Mouse (Mus musculus): ENCODE data around the gene Eml6.
"Not testable (repeated sequence)": the region's sequence is repeated elsewhere in the genome, so short reads cannot be mapped to it uniquely, and the experiment has no call there.

Gene Eml6

GRCm38 (mm10) chr11:30025835-30026472 is at the start of gene Eml6:
Gene Eml6 (minus strand): TSS chr11:30026033.
- peak in 1 of 2 experiments; percentile 55 for DNase-seq (ENCODE audit: low spot score in 2 of 2)

GRCm38 (mm10) chr11:30057299-30057698 is 31.5 kb upstream of the Eml6 start:
- DNase-seq (ENCODE audit: low spot score in 2 of 2) = no peak

DNA sequence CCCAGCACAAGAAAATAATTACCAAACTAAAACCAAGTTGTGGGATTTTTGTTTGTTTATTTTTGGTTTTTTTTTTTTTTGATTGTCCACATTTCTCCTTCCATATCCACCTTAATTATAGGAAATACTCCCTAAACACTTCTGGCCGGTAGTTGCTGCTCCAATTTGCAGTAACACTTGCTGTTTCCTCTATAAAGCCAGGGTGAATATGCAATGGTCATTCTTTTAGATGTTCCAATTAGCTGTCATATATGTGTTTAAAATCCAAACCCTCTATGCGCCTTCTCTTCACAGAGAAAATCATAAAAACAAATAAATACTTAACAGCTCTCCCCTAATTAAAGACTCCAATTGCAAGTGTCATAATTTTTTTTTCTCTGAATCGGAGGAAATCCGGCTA is 689 bp downstream of the Eml6 start:
- no peak for DNase-seq (ENCODE audit: low spot score in 2 of 2)

GRCm38 (mm10) chr11:30024261-30025071 is 1.4 kb downstream of the Eml6 start:
- DNase-seq (ENCODE audit: low spot score in 2 of 2) = peak in 1 of 2 experiments; percentile 16

DNA sequence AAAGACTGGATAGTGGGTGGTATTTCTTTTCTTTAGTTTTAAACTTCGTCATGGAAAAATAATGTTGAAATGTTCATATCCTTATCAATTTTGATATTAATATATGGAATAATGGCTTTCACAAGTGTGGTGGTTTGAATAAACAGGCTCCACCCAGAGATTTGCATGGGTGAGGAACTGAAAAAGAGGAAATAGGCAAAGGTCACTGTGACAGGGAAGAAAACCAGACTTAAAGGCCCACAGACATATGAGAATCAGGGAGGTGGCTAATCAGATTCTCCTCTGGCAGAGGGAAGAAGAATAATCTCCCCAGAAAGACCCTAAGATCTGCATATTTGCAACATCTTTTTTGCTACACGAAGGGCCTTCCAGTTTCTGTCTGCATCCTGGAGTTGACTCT is 39.6 kb downstream of the Eml6 start:
- no peak for DNase-seq (ENCODE audit: low spot score in 2 of 2)

DNA sequence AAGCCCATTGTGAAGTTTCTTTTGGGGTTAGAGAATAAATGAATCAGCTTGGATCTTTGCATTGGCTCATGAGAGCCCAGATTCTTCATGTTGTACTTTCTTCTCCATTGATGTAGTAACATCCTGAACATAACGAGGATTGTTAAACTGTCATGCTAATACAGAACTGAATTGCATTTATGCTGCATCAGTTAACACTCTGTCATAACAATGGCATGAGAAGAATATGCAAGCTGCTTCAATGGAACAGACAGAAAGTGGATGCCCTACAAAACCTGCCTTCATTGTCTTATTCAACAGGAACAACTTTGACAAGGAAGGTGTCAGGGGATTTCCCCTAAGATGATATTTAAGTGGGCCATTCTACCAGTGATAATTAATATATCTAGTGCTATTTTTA is 57.0 kb downstream of the Eml6 start:
- DNase-seq (ENCODE audit: low spot score in 2 of 2) = no peak

- DNase-seq (ENCODE audit: low spot score in 2 of 2) = no peak
Observed at GRCm38 (mm10) chr11:29959366-29959765, 66.5 kb downstream of the Eml6 start.

DNA sequence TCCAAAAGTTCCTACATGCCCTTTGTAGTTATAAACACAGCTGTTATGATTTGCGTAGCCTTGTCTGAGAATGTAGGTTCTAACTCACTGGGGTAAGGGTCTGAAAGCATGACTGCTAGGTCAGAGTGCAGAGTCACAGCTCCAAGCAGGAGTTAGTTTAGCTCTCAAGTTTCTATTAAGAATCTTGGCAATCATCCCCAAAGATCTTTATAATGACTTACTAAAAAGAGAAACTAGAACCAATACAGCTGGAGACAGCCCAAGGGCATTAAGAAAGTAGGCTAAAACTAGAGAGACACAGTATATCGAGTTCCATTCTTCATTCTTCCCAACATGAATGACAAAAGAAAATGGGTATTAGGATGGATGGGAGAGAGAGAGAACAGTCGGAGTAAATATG is 81.2 kb downstream of the Eml6 start:
- DNase-seq (ENCODE audit: low spot score in 2 of 2) = no peak

GRCm38 (mm10) chr11:29924332-29924731 is 101.5 kb downstream of the Eml6 start:
- DNase-seq (ENCODE audit: low spot score in 2 of 2) = no peak

- no peak for DNase-seq (ENCODE audit: low spot score in 2 of 2)
Observed at GRCm38 (mm10) chr11:29923851-29924250, 102.0 kb downstream of the Eml6 start.

DNA sequence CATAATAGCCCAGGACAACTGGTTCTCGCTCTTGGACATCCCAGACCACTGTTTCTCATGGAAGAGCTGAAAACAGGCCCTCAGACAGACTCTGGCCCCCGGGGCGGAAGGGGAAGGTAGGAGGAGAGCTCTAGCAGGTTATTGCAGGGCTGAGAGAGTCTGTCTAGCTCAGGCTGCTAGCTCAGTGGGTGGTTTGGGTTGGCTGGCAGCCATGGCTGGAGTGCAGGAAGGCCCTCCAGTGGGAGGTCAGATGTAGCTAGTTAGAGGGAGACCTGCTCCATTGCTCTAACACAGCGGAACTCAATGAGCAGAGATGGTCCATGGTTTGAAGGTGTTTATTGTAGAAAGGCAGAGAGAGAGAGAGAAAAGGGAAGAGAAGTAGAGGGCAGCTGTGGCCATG is 112.7 kb downstream of the Eml6 start:
- no peak for DNase-seq (ENCODE audit: low spot score in 2 of 2)

DNA sequence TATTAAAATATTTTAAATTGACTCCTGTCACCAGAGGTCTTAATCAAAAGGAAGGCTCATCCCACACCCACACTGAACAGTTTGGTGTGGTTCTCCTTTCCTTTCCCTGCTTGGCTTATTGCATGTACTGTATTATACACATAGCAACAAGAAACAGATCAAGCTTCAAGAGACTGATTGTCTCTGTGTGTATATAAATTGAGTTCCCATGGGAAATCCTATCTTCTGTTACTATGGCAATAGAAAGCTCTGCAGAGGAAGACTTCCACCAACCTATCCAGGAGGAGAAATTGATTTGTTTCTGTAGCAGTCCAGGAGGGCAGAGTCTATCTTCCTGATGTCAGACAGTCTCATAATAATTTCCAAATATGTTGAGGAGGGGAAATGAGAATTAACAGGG is 116.5 kb downstream of the Eml6 start:
- no peak for DNase-seq (ENCODE audit: low spot score in 2 of 2)

DNA sequence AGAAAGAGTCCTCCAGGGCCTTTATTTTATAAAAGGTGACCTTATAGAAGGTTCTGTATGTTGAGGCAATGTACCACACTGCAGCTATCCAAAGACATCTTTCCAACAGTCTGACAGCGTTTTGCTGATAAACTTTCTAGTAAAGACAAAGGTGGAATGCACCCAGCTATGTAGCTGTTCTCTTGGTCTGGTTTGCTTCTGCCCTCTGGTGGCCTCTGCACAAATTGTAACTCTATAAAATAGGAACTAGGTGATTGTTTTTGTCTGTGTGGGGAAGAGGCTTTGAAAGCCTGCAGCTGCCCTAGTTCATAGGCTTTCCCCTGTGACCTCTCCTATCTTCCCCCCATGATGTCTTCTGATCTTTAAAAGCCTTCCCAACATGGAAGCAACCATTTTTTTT is 140.7 kb downstream of the Eml6 start:
- peak in 1 of 2 experiments; percentile 66 for DNase-seq (ENCODE audit: low spot score in 2 of 2)

GRCm38 (mm10) chr11:29884355-29884754 is 141.5 kb downstream of the Eml6 start:
- DNase-seq (ENCODE audit: low spot score in 2 of 2) = no peak

- DNase-seq (ENCODE audit: low spot score in 2 of 2) = no peak
Observed at GRCm38 (mm10) chr11:29883024-29883423, 142.8 kb downstream of the Eml6 start.

GRCm38 (mm10) chr11:29879641-29880040 is 146.2 kb downstream of the Eml6 start:
- DNase-seq (ENCODE audit: low spot score in 2 of 2) = no peak

- DNase-seq (ENCODE audit: low spot score in 2 of 2) = no peak
Observed at GRCm38 (mm10) chr11:29877981-29878380, 147.9 kb downstream of the Eml6 start.

GRCm38 (mm10) chr11:29877280-29877679 is 148.6 kb downstream of the Eml6 start:
- no peak for DNase-seq (ENCODE audit: low spot score in 2 of 2)

DNA sequence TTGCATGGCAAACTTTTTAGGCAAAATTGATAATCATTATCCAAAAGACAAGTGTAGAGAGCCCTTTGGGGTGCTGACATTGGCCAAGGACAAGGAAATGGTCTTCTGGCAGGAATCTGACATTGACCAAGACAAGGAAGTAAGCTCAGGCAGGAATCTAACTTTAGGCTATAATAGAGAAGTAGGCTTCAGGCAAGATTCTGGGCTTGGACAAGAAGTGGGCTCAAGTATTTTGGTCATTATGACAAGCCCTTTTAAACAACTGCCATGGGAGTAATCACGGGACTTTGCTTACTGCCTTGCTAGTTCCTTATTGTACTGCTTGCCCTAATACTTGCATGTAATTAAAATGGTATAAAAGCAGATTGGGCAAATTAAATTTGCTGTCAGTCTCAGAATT is 151.1 kb downstream of the Eml6 start:
- DNase-seq (ENCODE audit: low spot score in 2 of 2) = not testable (repeated sequence)

DNA sequence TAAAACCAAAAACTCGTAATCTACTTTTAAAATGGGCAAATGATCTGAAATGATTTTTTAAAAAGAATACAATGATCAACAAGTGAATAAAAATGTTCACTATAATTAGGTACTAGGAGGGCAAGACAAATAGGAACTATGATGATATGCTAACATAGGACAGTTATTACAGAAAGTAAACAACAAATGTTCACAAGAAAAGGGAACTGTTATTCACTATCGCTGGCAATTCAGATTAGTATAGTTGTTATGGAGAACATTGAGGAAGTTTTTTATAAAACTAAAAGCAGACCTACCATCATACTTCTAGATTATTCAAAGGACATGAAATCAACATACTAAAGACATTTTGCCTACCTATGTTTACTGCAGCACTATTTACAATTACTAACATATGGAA is 155.7 kb downstream of the Eml6 start:
- DNase-seq (ENCODE audit: low spot score in 2 of 2) = no peak

DNA sequence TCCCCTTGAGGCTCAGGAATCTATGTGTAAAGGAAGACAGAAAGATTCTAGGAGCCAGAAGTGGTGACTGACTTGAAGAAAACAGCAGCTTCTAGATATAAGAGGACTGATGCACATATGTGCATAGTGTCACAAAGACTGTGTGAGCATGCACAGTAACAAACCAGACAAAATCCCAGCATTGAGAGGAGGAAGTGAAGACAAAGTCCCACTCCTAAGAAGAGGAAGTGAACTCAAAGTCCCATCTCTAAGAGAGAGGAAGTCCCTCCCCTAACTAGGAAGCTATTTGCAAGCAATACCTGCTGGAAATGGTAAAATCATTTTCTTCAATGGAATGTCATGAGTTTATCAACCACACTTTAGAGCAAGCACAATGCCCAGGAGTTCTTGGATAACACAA is 161.6 kb downstream of the Eml6 start:
- DNase-seq (ENCODE audit: low spot score in 2 of 2) = no peak

- DNase-seq (ENCODE audit: low spot score in 2 of 2) = peak; percentile 10 to 59
Observed at GRCm38 (mm10) chr11:29861750-29862397, 164.0 kb downstream of the Eml6 start.

- no peak for DNase-seq (ENCODE audit: low spot score in 2 of 2)
Observed at GRCm38 (mm10) chr11:29861040-29861439, 164.8 kb downstream of the Eml6 start.
